Mouse (Mus musculus): ENCODE measurements around the gene Rad51c. TPM values are rescaled to one million over a fixed set of nuclear protein-coding genes. Genes with fewer than 3 reads are reported as not detected.
"Not testable (repeated sequence)": the region's sequence is repeated elsewhere in the genome, so short reads cannot be mapped to it uniquely, and the experiment has no call there.

Rad51c gene
- 5.0 and 5.9 TPM in 2 replicates for polyA plus RNA-seq (2016; fragmentation: Nextera tagmentation; extraction: Ambion mirVana)

DNA sequence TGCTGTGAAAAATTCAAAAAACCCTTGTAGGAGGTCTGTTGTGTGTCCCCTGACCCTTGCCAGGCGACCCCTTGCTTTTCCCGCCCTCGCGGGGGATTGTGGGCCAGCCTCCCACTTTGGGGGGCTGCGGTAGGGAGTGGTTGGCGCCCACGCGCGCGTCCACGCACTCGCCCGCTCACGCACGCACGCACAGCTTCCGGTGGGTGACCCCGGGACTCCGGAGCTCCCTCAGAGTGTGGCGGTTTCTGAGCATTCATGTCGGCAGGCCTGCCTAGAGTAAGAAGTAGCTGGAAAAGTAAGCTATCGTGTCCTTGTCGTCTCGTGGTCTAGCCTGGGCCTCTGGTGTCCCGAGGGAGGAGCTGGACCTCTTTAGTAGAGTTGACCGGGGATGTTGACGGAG lies at the start of gene Rad51c, which contains the start of gene Tex14:
Rad51c (minus strand) TSS at position 79 of the 400 bp plus-strand sequence.
Tex14 (plus strand) TSS at position 190 of the 400 bp plus-strand sequence.
- peak within 1 kb of the TSS; percentile 90 for H3K27ac ChIP-seq
- H3K4me2 ChIP-seq, result peak within 1 kb of the TSS; percentile 89
- H3K4me3 ChIP-seq, result peak within 1 kb of the TSS; percentile 66
- H3K9me3 ChIP-seq (replicated peaks), result no peaks in the 10 kb centered on the region
- peaks cover 15% of the 10 kb centered on the region for H3K4me1 ChIP-seq
- 70% methylated on average over 27 of the region's 27 CpGs for WGBS (ENCODE audit: insufficient replicate concordance)
- peak; percentile 12; the same call in 1 of the 2 replicates for ATAC-seq
- no peaks in the 10 kb centered on the region for H3K36me3 ChIP-seq
- H3K9ac ChIP-seq, result peak within 1 kb of the TSS; percentile 73
- no peaks in the 10 kb centered on the region for H3K27me3 ChIP-seq (replicated peaks)

DNA sequence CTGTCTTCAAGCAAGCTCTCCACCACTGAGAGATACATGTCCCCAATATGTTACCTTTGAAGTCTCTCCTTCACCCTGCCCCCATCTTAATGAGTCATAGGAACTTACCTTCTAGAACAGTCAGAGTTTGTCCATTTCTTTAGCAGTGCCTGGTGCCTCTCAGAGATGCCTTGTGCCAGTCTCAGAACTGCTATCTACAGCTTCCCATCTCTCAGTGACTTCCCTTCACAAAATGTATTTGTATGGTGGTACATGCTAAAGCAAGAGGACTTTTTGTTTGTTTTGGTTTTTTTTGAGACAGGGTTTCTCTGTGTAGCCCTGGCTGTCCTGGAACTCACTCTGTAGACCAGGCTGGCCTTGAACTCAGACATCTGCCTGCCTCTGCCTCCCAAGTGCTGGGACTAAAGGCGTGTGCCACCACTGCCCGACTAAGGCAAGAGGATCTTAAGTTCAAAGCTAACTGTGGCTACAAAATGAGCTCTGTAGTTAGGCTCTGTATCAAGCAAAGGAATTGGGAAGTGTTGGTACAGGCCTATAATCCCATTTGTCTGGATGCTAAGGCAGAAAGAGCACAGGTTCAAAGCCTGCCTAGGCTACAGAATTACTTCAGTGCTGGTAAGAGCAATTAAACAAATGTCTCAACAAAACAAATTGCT lies 49.4 kb upstream of the Rad51c start:
- 70% methylated on average over 2 of the region's 2 CpGs for WGBS (ENCODE audit: insufficient replicate concordance)
- 0 out of 2 replicates have a peak overlapping the region, but pooled peaks have one; percentile 22 for H3K4me2 ChIP-seq
- peaks cover 27% of the 10 kb centered on the region for H3K4me1 ChIP-seq
- no peaks in the 10 kb centered on the region for H3K9me3 ChIP-seq (replicated peaks)
- no peak overlapping the region for H3K9ac ChIP-seq
- ATAC-seq, result no peak
- H3K27me3 ChIP-seq (replicated peaks), result no peaks in the 10 kb centered on the region
- no peak overlapping the region for H3K4me3 ChIP-seq
- no peaks in the 10 kb centered on the region for H3K36me3 ChIP-seq
- no peak overlapping the region for H3K27ac ChIP-seq

DNA sequence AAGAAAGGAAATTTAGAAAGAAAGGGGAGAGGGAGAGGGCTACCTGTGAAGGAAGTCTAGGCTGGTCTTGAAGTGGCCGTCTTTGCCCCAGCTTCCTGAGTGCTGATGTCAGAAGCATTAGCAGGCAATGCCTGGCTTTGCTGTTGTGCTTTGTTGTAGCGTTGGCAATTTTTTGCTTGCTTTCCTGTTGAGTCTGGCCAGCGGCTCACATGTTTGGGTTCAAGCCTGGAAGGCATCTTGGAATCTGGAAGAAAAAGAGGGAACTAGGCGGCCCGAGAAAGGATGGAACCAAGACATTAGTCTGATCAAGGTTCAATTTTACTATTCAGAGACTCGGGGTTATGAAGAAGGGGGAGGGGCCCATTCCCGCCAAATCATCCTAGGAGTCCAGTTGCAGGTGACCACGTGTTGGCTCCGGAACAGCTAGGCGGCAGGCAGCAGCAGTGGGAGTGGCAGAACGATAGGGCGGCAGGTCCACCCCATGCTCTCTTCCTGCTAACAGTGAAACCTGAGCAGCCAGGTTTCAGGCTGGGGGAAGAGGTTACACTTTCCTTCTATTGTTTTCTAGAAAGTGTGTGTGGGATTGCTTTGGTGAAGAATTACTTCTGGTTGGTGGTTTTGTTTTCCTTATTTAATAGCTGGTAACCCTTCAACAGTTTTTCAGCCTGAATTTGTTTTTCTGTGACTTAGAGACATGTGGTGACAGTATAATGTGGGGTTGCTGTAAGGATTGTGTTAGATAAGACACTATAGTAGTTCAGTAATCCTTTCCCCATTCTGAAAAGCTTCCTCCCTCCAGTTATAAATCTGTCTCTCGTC lies 48.7 kb upstream of the Rad51c start:
- Histone ChIP-seq H3K36me3 (no peaks in the 10 kb centered on the region), H3K4me2 (peak overlapping the region; percentile 22), H3K9me3 (replicated peaks) (no peaks in the 10 kb centered on the region), H3K27ac (no peak overlapping the region), H3K9ac (peak overlapping the region; percentile 37), H3K4me1 (peaks cover 29% of the 10 kb centered on the region), H3K4me3 (no peak overlapping the region), H3K27me3 (replicated peaks) (no peaks in the 10 kb centered on the region)
- no peak for ATAC-seq
- 19% methylated on average over 13 of the region's 13 CpGs for WGBS (ENCODE audit: insufficient replicate concordance)

DNA sequence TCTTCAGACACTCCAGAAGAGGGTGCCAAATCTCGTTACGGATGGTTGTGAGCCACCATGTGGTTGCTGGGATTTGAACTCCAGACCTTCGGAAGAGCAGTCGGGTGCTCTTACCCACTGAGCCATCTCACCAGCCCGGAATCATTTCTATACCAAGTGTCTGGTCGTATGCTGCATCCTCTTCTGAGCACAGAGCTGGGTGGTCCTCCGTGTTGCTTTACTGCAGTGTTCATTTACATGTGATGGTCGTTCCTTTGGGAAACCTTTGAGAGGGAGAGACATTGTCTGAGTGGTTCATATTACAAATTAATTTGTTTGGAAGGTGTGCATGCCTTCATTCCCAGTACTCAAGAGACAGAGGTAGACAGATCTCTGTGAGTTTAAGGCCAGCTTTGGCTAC lies 48.0 kb upstream of the Rad51c start:
- H3K27me3 ChIP-seq (replicated peaks); H3K9ac ChIP-seq; ATAC-seq; H3K36me3 ChIP-seq; H3K27ac ChIP-seq; H3K9me3 ChIP-seq (replicated peaks); H3K4me3 ChIP-seq: not testable (repeated sequence)
- H3K4me2 ChIP-seq, result peak overlapping the region; percentile 22; the same call in 1 of the 2 replicates
- WGBS (ENCODE audit: insufficient replicate concordance), result 64% methylated on average over 8 of the region's 8 CpGs
- peaks cover 31% of the 10 kb centered on the region for H3K4me1 ChIP-seq

DNA sequence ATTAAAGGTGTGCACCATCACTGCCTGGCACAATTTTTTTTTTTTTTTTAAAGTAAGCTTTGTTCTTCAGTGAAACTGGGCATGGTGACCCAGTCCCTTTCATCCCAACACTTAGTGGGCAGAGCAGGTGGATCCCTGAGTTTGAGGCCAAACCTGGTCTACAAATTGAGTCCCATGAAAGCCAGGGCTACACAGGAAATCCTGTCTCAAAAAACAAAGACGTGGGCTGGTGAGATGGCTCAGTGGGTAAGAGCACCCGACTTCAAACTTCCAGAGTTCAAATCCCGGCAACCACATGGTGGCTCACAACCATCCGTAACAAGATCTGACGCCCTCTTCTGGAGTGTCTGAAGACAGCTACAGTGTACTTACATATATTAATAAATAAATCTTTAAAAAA lies 45.1 kb upstream of the Rad51c start:
- not testable (repeated sequence) for ATAC-seq
- 38% methylated on average over 5 of the region's 5 CpGs for WGBS (ENCODE audit: insufficient replicate concordance)

DNA sequence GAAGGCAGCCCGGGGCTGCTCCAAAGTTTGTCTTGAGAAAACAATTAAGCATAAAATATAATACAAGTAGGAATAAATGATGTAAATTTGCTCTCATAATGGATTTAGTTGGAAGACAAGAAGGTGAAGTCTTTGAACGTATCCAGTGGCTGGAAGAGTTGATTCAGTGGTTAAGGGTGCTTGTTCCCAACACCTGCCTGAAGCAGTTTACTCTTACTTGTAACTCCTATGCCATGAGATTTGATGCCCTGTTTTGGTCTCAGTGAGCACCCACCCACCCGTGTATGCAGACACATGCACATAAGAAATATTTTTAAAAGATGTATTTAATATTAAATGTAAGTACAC lies 44.4 kb upstream of the Rad51c start:
- ATAC-seq, result no peak
- Histone ChIP-seq H3K36me3 (no peaks in the 10 kb centered on the region), H3K4me1 (peaks cover 43% of the 10 kb centered on the region), H3K9me3 (replicated peaks) (no peaks in the 10 kb centered on the region), H3K4me2 (no peak overlapping the region), H3K27me3 (replicated peaks) (no peaks in the 10 kb centered on the region), H3K4me3 (no peak overlapping the region), H3K9ac (no peak overlapping the region), H3K27ac (peak overlapping the region; percentile 79)
- WGBS (ENCODE audit: insufficient replicate concordance), result 7% methylated on average over 3 of the region's 3 CpGs

More for the DNA sequence above, 45.1 kb upstream of the Rad51c start:
- not testable (repeated sequence) for H3K36me3 ChIP-seq; H3K4me3 ChIP-seq; H3K27me3 ChIP-seq (replicated peaks); H3K9me3 ChIP-seq (replicated peaks); H3K9ac ChIP-seq; H3K4me2 ChIP-seq
- Histone ChIP-seq H3K27ac (peak overlapping the region; percentile 79; the same call in 1 of the 2 replicates), H3K4me1 (peaks cover 41% of the 10 kb centered on the region)

DNA sequence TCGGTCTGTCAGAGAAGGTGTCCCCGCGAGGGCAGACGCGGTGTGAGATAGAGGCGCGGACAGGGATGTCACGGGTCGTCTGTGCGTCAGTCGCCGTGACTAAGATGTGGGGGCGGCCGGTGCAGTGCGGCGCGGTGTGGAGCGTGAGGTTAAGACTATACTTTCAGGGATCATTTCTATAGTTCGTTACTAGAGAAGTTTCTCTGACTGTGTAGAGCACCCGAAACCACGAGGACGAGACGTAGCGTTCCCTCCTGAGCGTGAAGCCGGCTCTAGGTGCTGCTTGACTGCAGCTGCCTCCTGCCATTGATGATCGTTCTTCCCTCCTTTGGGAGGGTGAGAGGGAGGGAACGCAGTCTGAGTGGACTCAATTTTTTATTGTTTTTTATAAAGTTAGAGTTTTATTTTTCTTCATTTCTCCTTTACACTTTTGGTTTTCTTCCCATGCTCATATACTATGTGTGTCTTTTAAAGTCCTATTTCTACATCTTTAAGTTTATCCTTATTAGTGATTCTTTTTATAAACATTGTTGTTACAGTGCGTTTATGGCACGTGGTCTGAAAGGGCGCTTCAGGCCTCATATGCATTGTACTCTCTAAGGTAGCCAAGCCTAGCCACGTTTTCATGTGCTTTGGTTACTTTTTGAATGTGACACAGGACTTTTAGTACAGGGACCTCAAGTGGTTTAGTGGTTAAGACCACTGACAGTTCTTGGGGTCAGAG lies 43.9 kb upstream of the Rad51c start:
- H3K4me1 ChIP-seq, result peaks cover 41% of the 10 kb centered on the region
- H3K27me3 ChIP-seq (replicated peaks); H3K4me3 ChIP-seq; H3K9me3 ChIP-seq (replicated peaks); H3K9ac ChIP-seq; H3K36me3 ChIP-seq: not testable (repeated sequence)
- ATAC-seq, result peak; percentile 91
- peak overlapping the region; percentile 79 for H3K27ac ChIP-seq
- WGBS (ENCODE audit: insufficient replicate concordance), result under 1% methylated on average over 6 of the region's 32 CpGs
- peak overlapping the region; percentile 77; the same call in 1 of the 2 replicates for H3K4me2 ChIP-seq

DNA sequence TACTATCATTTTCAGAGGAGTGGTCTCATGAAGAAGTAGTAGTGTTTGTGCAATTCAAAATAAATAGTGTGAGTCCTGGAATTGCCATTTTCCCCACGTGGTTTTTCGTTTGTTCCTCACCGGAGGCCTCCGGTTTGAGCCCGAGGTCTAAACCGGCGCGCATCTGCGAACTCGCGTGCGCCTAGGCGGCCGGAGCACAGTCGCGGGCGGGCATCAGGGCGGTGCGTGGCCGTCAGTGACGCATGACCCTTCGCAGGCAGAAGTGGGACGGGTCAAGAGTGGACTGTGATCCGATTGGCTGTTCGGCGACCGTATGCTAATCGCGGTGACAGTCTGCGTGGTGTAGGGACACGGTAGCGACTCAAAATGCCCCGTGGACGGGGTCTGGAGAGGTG lies 43.3 kb upstream of the Rad51c start:
- peak overlapping the region; percentile 77 for H3K4me2 ChIP-seq
- H3K9ac ChIP-seq, result peak overlapping the region; percentile 69
- ATAC-seq, result peak; percentile 86
- H3K9me3 ChIP-seq (replicated peaks); H3K36me3 ChIP-seq; H3K27me3 ChIP-seq (replicated peaks): not testable (repeated sequence)
- peak overlapping the region; percentile 47 for H3K4me3 ChIP-seq
- peaks cover 35% of the 10 kb centered on the region for H3K4me1 ChIP-seq
- peak overlapping the region; percentile 72 for H3K27ac ChIP-seq
- under 1% methylated on average over 32 of the region's 34 CpGs for WGBS (ENCODE audit: insufficient replicate concordance)

DNA sequence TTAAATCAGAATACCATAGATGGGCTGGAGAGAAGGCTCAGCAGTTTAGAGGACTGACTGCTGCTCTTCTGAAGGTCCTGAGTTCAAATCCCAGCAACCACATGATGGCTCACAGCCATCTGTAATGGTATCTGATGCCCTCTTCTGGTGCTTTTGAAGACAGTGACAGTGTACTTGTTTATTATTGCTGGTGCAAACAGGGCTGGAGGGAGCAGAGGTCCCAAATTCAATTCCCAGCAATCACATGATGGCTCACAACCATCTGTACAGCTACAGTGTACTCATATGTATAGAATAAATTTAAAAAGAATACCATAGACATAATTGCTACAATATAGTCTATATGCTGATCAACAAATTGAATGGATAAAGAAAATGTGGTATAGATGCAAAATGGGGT lies 42.7 kb upstream of the Rad51c start:
- Histone ChIP-seq H3K36me3 (no peaks in the 10 kb centered on the region), H3K4me3 (no peak overlapping the region), H3K27me3 (replicated peaks) (no peaks in the 10 kb centered on the region), H3K27ac (0 out of 2 replicates have a peak overlapping the region, but pooled peaks have one; percentile 25), H3K4me2 (peak overlapping the region; percentile 77), H3K9ac (peak overlapping the region; percentile 22; the same call in 1 of the 2 replicates), H3K9me3 (replicated peaks) (no peaks in the 10 kb centered on the region), H3K4me1 (peaks cover 34% of the 10 kb centered on the region)
- no peak for ATAC-seq

DNA sequence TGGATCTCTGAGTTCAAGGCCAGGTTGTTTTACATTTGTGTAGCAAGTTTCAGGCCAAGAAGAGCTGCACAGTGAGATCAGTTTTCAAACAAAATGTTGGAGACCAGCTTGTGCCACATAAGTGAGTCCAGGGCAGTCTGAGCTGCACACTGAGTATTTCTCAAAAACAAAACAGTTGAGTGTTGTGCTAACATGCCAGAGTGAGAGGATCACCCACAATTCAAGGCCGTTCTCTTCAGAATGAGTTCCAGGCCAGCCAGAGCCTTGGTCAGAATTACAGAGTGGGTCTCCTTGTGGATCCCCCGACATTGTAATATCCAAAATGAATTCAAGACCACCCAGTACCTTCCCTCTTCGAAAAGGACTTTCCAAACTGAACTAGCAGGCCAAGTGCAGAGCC lies 41.4 kb upstream of the Rad51c start:
- Histone ChIP-seq H3K27me3 (replicated peaks) (no peaks in the 10 kb centered on the region; the same call in 1 of the 2 replicates), H3K27ac (no peak overlapping the region), H3K9ac (no peak overlapping the region), H3K36me3 (no peaks in the 10 kb centered on the region), H3K4me1 (peaks cover 41% of the 10 kb centered on the region), H3K4me2 (no peak overlapping the region), H3K4me3 (no peak overlapping the region), H3K9me3 (replicated peaks) (no peaks in the 10 kb centered on the region)
- ATAC-seq, result no peak
- WGBS (ENCODE audit: insufficient replicate concordance), result 69% methylated on average over 3 of the region's 3 CpGs

DNA sequence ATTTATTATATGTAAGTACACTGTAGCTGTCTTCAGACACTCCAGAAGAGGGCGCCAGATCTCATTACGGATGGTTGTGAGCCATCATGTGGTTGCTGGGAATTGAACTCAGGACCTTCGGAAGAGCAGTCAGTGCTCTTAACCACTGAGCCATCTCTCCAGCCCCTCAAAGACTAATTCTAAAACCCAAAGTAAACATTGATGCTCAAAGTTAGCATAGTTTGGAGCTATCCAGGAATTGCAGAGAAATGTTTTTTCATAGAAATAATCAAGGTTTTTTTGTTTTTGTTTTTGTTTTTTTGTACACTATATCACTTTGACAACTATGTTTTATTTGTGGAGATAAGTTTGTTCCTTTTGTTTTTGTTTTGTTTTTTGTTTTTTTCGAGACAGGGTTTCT lies 40.8 kb upstream of the Rad51c start:
- H3K27ac ChIP-seq; ATAC-seq; H3K9ac ChIP-seq; H3K36me3 ChIP-seq; H3K9me3 ChIP-seq (replicated peaks); H3K4me2 ChIP-seq; H3K4me3 ChIP-seq; H3K27me3 ChIP-seq (replicated peaks): not testable (repeated sequence)
- H3K4me1 ChIP-seq, result peaks cover 41% of the 10 kb centered on the region
- 45% methylated on average over 4 of the region's 4 CpGs for WGBS (ENCODE audit: insufficient replicate concordance)
